Mouse (Mus musculus) neural tube, embryonic 11.5 days (tissue): ENCODE measurements at regions not wholly inside any gene's neighbourhood (a gene's known extent, or its start where the extent isn't known, plus 50 kb on each side); places are given as distances from the start of the nearest gene placed in this dataset.

Source experiments
- ATAC-seq: fragments of 200-750 bp; cut with Nextera tagmentation; 2 replicates; pipeline ENCODE4 v1.8.0; 2017; ENCODE audit warnings: moderate number of reproducible peaks, mild to moderate bottlenecking, moderate TSS enrichment, moderate library complexity; ENCODE audit not compliant: insufficient read depth, low FRiP score, low TSS enrichment
- DNase-seq: peaks from one replicate; pipeline ENCODE4 v3.0.0-alpha.2; 2015; ENCODE audit warnings: low spot score
- H3K27ac ChIP-seq: fragments of 300-500 bp; sonication (generic); 2 replicates; pipeline ENCODE4 v1.5.1; 2014; ENCODE audit warnings: low read depth, mild to moderate bottlenecking, low read length
- H3K27me3 ChIP-seq: fragments of 300-500 bp; sonication (generic); 2 replicates; pipeline ENCODE4 v1.6.1; 2014; ENCODE audit warnings: mild to moderate bottlenecking, low read length, mixed read lengths; ENCODE audit not compliant: control insufficient read depth, insufficient read depth
- H3K36me3 ChIP-seq: fragments of 300-500 bp; sonication (generic); 2 replicates; pipeline ENCODE4 v1.6.1; 2014; ENCODE audit warnings: mild to moderate bottlenecking, low read length, moderate library complexity, mixed read lengths; ENCODE audit not compliant: control insufficient read depth, insufficient read depth
- H3K4me1 ChIP-seq: fragments of 300-500 bp; sonication (generic); 2 replicates; pipeline ENCODE4 v1.6.1; 2014; ENCODE audit warnings: low read length, mixed read lengths; ENCODE audit not compliant: control insufficient read depth, insufficient read depth
- H3K4me2 ChIP-seq: fragments of 300-500 bp; sonication (generic); 2 replicates; pipeline ENCODE4 v1.6.1; 2014; ENCODE audit warnings: low read depth, mild to moderate bottlenecking, moderate library complexity
- H3K4me3 ChIP-seq: fragments of 300-500 bp; sonication (generic); 2 replicates; pipeline ENCODE4 v1.5.1; 2014; ENCODE audit warnings: low read depth, low read length
- H3K9ac ChIP-seq: fragments of 300-500 bp; sonication (generic); 2 replicates; pipeline ENCODE4 v1.6.1; 2014; ENCODE audit warnings: mild to moderate bottlenecking, low read length
- H3K9me3 ChIP-seq: fragments of 300-500 bp; sonication (generic); 2 replicates; pipeline ENCODE4 v1.6.1; 2016; ENCODE audit warnings: low read length; ENCODE audit not compliant: control insufficient read depth
- WGBS: fragments of 180-500 bp; shearing (Covaris S2); extraction: QIAGEN DNeasy Blood & Tissue Kit; methylation state at CpG from one replicate; pipeline ENCODE4 v1.1.7; 2014; 5-methylcytosine and 5-hydroxymethylcytosine counted together

- no peak overlapping the region for H3K27ac ChIP-seq
- no peak overlapping the region for H3K4me3 ChIP-seq
- no peaks in the 10 kb centered on the region for H3K27me3 ChIP-seq
- no peaks in the 10 kb centered on the region for H3K4me1 ChIP-seq
- no peak overlapping the region for H3K4me2 ChIP-seq
- H3K36me3 ChIP-seq, result no peaks in the 10 kb centered on the region
- WGBS, result 61% methylated on average over 4 of the region's 4 CpGs
- ATAC-seq (no peak), DNase-seq (no peak)
- no peak overlapping the region for H3K9ac ChIP-seq
- no peaks in the 10 kb centered on the region for H3K9me3 ChIP-seq
These were observed 193.8 kb downstream of the Uaca start for GRCm38 (mm10) chr9:60988113-60988512.

- no peaks in the 10 kb centered on the region for H3K4me1 ChIP-seq
- H3K36me3 ChIP-seq, result no peaks in the 10 kb centered on the region
- H3K4me3 ChIP-seq, result no peak overlapping the region
- no peak overlapping the region for H3K4me2 ChIP-seq
- H3K9ac ChIP-seq, result no peak overlapping the region
- ATAC-seq (no peak), DNase-seq (no peak)
- no peaks in the 10 kb centered on the region for H3K9me3 ChIP-seq
- H3K27ac ChIP-seq, result no peak overlapping the region
- H3K27me3 ChIP-seq, result no peaks in the 10 kb centered on the region
- 47% methylated on average over 13 of the region's 13 CpGs for WGBS
These were observed 195.5 kb downstream of the Uaca start for GRCm38 (mm10) chr9:60989670-60990391.

GRCm38 (mm10) chr9:60991509-60991908 lies 197.2 kb downstream of the Uaca start:
- WGBS, result 73% methylated on average over 5 of the region's 5 CpGs
- no peak for ATAC-seq
- no peak overlapping the region for H3K27ac ChIP-seq
- DNase-seq, result no peak
- H3K9me3 ChIP-seq, result no peaks in the 10 kb centered on the region
- H3K27me3 ChIP-seq, result no peaks in the 10 kb centered on the region
- H3K4me2 ChIP-seq, result no peak overlapping the region
- no peaks in the 10 kb centered on the region for H3K4me1 ChIP-seq
- H3K36me3 ChIP-seq, result no peaks in the 10 kb centered on the region
- no peak overlapping the region for H3K4me3 ChIP-seq
- no peak overlapping the region for H3K9ac ChIP-seq

GRCm38 (mm10) chr9:60993661-60994060 lies 199.3 kb downstream of the Uaca start:
- H3K27me3 ChIP-seq, result no peaks in the 10 kb centered on the region
- ATAC-seq (no peak), DNase-seq (no peak)
- WGBS, result 82% methylated on average over 8 of the region's 8 CpGs
- H3K4me3 ChIP-seq, result no peak overlapping the region
- H3K4me2 ChIP-seq, result no peak overlapping the region
- H3K9me3 ChIP-seq, result no peaks in the 10 kb centered on the region
- H3K36me3 ChIP-seq, result no peaks in the 10 kb centered on the region
- no peak overlapping the region for H3K27ac ChIP-seq
- no peak overlapping the region for H3K9ac ChIP-seq
- no peaks in the 10 kb centered on the region for H3K4me1 ChIP-seq

GRCm38 (mm10) chr9:60995096-60995495 lies 200.8 kb downstream of the Uaca start:
- WGBS, result 86% methylated on average over 6 of the region's 6 CpGs
- no peak for ATAC-seq
- Histone ChIP-seq H3K27me3 (no peaks in the 10 kb centered on the region), H3K9ac (no peak overlapping the region), H3K9me3 (no peaks in the 10 kb centered on the region), H3K27ac (no peak overlapping the region), H3K36me3 (no peaks in the 10 kb centered on the region), H3K4me3 (no peak overlapping the region), H3K4me1 (no peaks in the 10 kb centered on the region), H3K4me2 (no peak overlapping the region)
- DNase-seq, result no peak

GRCm38 (mm10) chr9:60998086-60998785 lies 203.9 kb downstream of the Uaca start:
- Histone ChIP-seq H3K9me3 (no peaks in the 10 kb centered on the region), H3K27ac (no peak overlapping the region), H3K9ac (no peak overlapping the region), H3K36me3 (no peaks in the 10 kb centered on the region), H3K4me1 (peaks cover 7% of the 10 kb centered on the region; the same call in 1 of the 2 replicates), H3K27me3 (no peaks in the 10 kb centered on the region), H3K4me3 (no peak overlapping the region), H3K4me2 (no peak overlapping the region)
- DNase-seq (no peak), ATAC-seq (no peak)
- WGBS, result 89% methylated on average over 3 of the region's 3 CpGs

GRCm38 (mm10) chr9:60999001-60999529 lies 204.7 kb downstream of the Uaca start:
- DNase-seq, result no peak
- Histone ChIP-seq H3K4me3 (no peak overlapping the region), H3K27me3 (no peaks in the 10 kb centered on the region), H3K27ac (no peak overlapping the region), H3K36me3 (no peaks in the 10 kb centered on the region), H3K4me2 (no peak overlapping the region), H3K9me3 (no peaks in the 10 kb centered on the region), H3K4me1 (peaks cover 7% of the 10 kb centered on the region; the same call in 1 of the 2 replicates), H3K9ac (no peak overlapping the region)
- 65% methylated on average over 6 of the region's 6 CpGs for WGBS
- no peak for ATAC-seq

- no peaks in the 10 kb centered on the region for H3K27me3 ChIP-seq
- no peak overlapping the region for H3K27ac ChIP-seq
- no peak overlapping the region for H3K4me3 ChIP-seq
- WGBS, result 81% methylated on average over 10 of the region's 11 CpGs
- ATAC-seq, result no peak
- no peaks in the 10 kb centered on the region for H3K36me3 ChIP-seq
- H3K4me2 ChIP-seq, result no peak overlapping the region
- DNase-seq, result no peak
- H3K9me3 ChIP-seq, result no peaks in the 10 kb centered on the region
- H3K9ac ChIP-seq, result no peak overlapping the region
- H3K4me1 ChIP-seq, result peaks cover 7% of the 10 kb centered on the region; the same call in 1 of the 2 replicates
These were observed 205.9 kb downstream of the Uaca start for GRCm38 (mm10) chr9:61000232-61000631.

GRCm38 (mm10) chr9:61002572-61002971 lies 208.2 kb downstream of the Uaca start:
- 80% methylated on average over 5 of the region's 5 CpGs for WGBS
- no peaks in the 10 kb centered on the region for H3K9me3 ChIP-seq
- no peak for DNase-seq
- H3K4me3 ChIP-seq, result no peak overlapping the region
- no peak for ATAC-seq
- H3K36me3 ChIP-seq, result no peaks in the 10 kb centered on the region
- H3K4me1 ChIP-seq, result peaks cover 7% of the 10 kb centered on the region; the same call in 1 of the 2 replicates
- no peaks in the 10 kb centered on the region for H3K27me3 ChIP-seq
- H3K4me2 ChIP-seq, result no peak overlapping the region
- no peak overlapping the region for H3K9ac ChIP-seq
- no peak overlapping the region for H3K27ac ChIP-seq
